Mouse (Mus musculus) bone marrow macrophage, adult 2 months (primary cell): ENCODE data around the gene E2f4. TPM values are rescaled to one million over a fixed set of nuclear protein-coding genes. Genes with fewer than 3 reads are reported as not detected.
A peak's percentile ranks its signal among the peaks of the same experiment; 100 is the strongest.

Source experiments
- H3K27ac ChIP-seq: 2 replicates; pipeline ENCODE4 v1.5.1; 2012; ENCODE audit warnings: low read depth, low read length; ENCODE audit not compliant: insufficient read depth
- H3K4me1 ChIP-seq: 2 replicates; pipeline ENCODE4 v1.6.1; 2012; ENCODE audit warnings: low read length; ENCODE audit not compliant: control insufficient read depth, insufficient read depth
- H3K4me3 ChIP-seq: 2 replicates; pipeline ENCODE4 v1.5.1; 2012; ENCODE audit warnings: mild to moderate bottlenecking, low read length, moderate library complexity; ENCODE audit not compliant: insufficient read depth
- CTCF ChIP-seq: IDR thresholded peaks from 2 replicates; pipeline ENCODE4 v1.5.1; 2012; ENCODE audit warnings: low read depth, mild to moderate bottlenecking, low read length, moderate library complexity
- POLR2A ChIP-seq: IDR thresholded peaks from 2 replicates; pipeline ENCODE4 v1.6.1; 2012; ENCODE audit warnings: mild to moderate bottlenecking, low read depth, low read length, borderline replicate concordance
- polyA plus RNA-seq: library from polyadenylated mRNA; stranded (reverse); fragments of >200 nt; gene quantifications from 2 replicates; pipeline ENCODE4 v1.2.4, GENCODE M21; 2012; ENCODE audit not compliant: missing spikeins, insufficient read depth, insufficient read length

Gene E2f4
- polyA plus RNA-seq, 1 experiment: 40.6 TPM

- H3K4me1 ChIP-seq: peaks cover 8% of the 10 kb centered on the region
- no peak overlapping the region for H3K27ac ChIP-seq
- TF ChIP-seq POLR2A (no peak), CTCF (no peak)
- peak overlapping the region; percentile 55 for H3K4me3 ChIP-seq
These were observed 28.4 kb upstream of the E2f4 start for GRCm38 (mm10) chr8:105269075-105269458.

- H3K4me1 ChIP-seq: peaks cover 8% of the 10 kb centered on the region
- no peak for TF ChIP-seq CTCF
- no peak for TF ChIP-seq POLR2A
- H3K4me3 ChIP-seq: peak within 1 kb of the TSS; percentile 55
- H3K27ac ChIP-seq: no peak within 1 kb of the TSS
These were observed 28.0 kb upstream of the E2f4 start, which contains the start of gene Hsf4 for GRCm38 (mm10) chr8:105269461-105269947. TSS of gene Hsf4 (plus strand) at chr8:105269801.

- TF ChIP-seq POLR2A (no peak), CTCF (no peak)
- H3K4me3 ChIP-seq: peak overlapping the region; percentile 55
- H3K4me1 ChIP-seq: peaks cover 8% of the 10 kb centered on the region
- H3K27ac ChIP-seq: no peak overlapping the region
These were observed 27.2 kb upstream of the E2f4 start for GRCm38 (mm10) chr8:105270101-105270915.

GRCm38 (mm10) chr8:105270916-105271186, 26.6 kb upstream of the E2f4 start:
- Histone ChIP-seq H3K27ac (no peak overlapping the region), H3K4me1 (peaks cover 5% of the 10 kb centered on the region; the same call in 1 of the 2 replicates), H3K4me3 (no peak overlapping the region)
- TF ChIP-seq CTCF (no peak), POLR2A (no peak)

GRCm38 (mm10) chr8:105275387-105275786, 22.1 kb upstream of the E2f4 start:
- Histone ChIP-seq H3K27ac (no peak overlapping the region), H3K4me3 (no peak overlapping the region), H3K4me1 (peaks cover 4% of the 10 kb centered on the region; the same call in 1 of the 2 replicates)
- no peak for TF ChIP-seq POLR2A

- peak within 1 kb of the TSS; percentile 50 for H3K4me3 ChIP-seq
- TF ChIP-seq CTCF (no peak), POLR2A (no peak)
These were observed 21.6 kb upstream of the E2f4 start, which contains the start of gene Nol3 for GRCm38 (mm10) chr8:105275840-105276239. TSS of gene Nol3 (plus strand) at chr8:105276140.

GRCm38 (mm10) chr8:105276292-105277120, 21.0 kb upstream of the E2f4 start:
- Histone ChIP-seq H3K27ac (no peak overlapping the region), H3K4me3 (peak overlapping the region; percentile 50), H3K4me1 (peaks cover 3% of the 10 kb centered on the region; the same call in 1 of the 2 replicates)
- TF ChIP-seq POLR2A (no peak), CTCF (no peak)

More at GRCm38 (mm10) chr8:105275840-105276239, 21.6 kb upstream of the E2f4 start, which contains the start of gene Nol3:
- H3K4me1 ChIP-seq: peaks cover 3% of the 10 kb centered on the region; the same call in 1 of the 2 replicates
- no peak within 1 kb of the TSS for H3K27ac ChIP-seq

- TF ChIP-seq POLR2A (no peak), CTCF (no peak)
- Histone ChIP-seq H3K4me3 (peak overlapping the region; percentile 27), H3K4me1 (peaks cover 3% of the 10 kb centered on the region; the same call in 1 of the 2 replicates), H3K27ac (no peak overlapping the region)
These were observed 18.5 kb upstream of the E2f4 start for GRCm38 (mm10) chr8:105278911-105279334.

- H3K4me1 ChIP-seq: peaks cover 3% of the 10 kb centered on the region; the same call in 1 of the 2 replicates
- H3K27ac ChIP-seq: no peak overlapping the region
- H3K4me3 ChIP-seq: no peak overlapping the region
- TF ChIP-seq CTCF: no peak
- no peak for TF ChIP-seq POLR2A
These were observed 16.9 kb upstream of the E2f4 start for GRCm38 (mm10) chr8:105280567-105280966.

GRCm38 (mm10) chr8:105281821-105282220, 15.6 kb upstream of the E2f4 start:
- Histone ChIP-seq H3K4me3 (no peak overlapping the region), H3K27ac (no peak overlapping the region), H3K4me1 (peaks cover 3% of the 10 kb centered on the region; the same call in 1 of the 2 replicates)
- TF ChIP-seq POLR2A (no peak), CTCF (no peak)
